In the genomic region with DNA sequence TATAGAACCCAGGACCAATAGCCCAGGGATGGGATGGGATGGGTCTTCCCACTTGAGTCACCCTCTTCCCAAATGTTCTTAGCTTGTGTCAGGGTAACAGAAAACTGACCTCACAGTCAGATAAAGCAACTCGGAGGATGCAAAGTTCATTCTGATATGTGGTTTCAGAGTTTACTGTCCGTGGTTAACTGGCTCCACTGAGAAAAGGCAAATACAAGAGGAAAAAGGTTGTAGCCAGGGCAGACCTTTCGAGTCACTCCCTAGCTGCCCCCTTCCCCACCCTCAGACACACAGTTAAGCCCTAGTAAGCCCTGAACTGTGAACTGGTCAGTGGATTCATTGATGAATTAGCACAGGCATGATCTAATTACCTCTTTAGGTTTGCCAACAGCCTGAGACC, we compare ENCODE assay signal across 22 mouse cellular contexts.
"Had no signal": no experiment of that assay in that cellular context is flagged by ENCODE, and none has a peak within 500 bp of the region (broad histone marks: within the 10 kb centered on the region; RNA-seq: fewer than 3 reads in every experiment).

No protein-coding gene starts in this region.

- ATAC-seq: intestine, embryonic 15.5 days; lung, postnatal 0 days; midbrain, embryonic 15.5 days had no signal

- H3K9me3 ChIP-seq: intestine, embryonic 15.5 days; kidney, embryonic 15.5 days; midbrain, embryonic 12.5 days; midbrain, embryonic 15.5 days; neural tube, embryonic 12.5 days; neural tube, embryonic 15.5 days; stomach, embryonic 15.5 days had no signal

- H3K9ac ChIP-seq: intestine, embryonic 15.5 days; kidney, embryonic 15.5 days; limb, embryonic 13.5 days; liver, embryonic 14.5 days; lung, embryonic 14.5 days; midbrain, embryonic 12.5 days; midbrain, embryonic 15.5 days; neural tube, embryonic 12.5 days; neural tube, embryonic 15.5 days; stomach, embryonic 15.5 days had no signal

- H3K4me3 ChIP-seq: intestine, embryonic 15.5 days; kidney, embryonic 15.5 days; limb, embryonic 13.5 days; midbrain, embryonic 12.5 days; midbrain, embryonic 15.5 days; neural tube, embryonic 12.5 days; neural tube, embryonic 15.5 days; stomach, embryonic 15.5 days had no signal

- H3K36me3 ChIP-seq: intestine, embryonic 15.5 days; kidney, embryonic 15.5 days; limb, embryonic 13.5 days; midbrain, embryonic 12.5 days; midbrain, embryonic 15.5 days; neural tube, embryonic 12.5 days; neural tube, embryonic 15.5 days; stomach, embryonic 15.5 days had no signal

- DNase-seq: kidney, adult 11 months; kidney, adult 8-10 months; kidney, postnatal 10 days; kidney, postnatal 36 days; left cerebral cortex, postnatal 4 days; lung, embryonic 14.5 days; right cerebral cortex, adult 18-20 months; right cerebral cortex, postnatal 14 days; right cerebral cortex, postnatal 4 days; spleen, adult 18-20 months; thymus, postnatal 25 days had no signal

- H3K4me1 ChIP-seq: intestine, embryonic 15.5 days; kidney, embryonic 15.5 days; limb, embryonic 13.5 days; midbrain, embryonic 12.5 days; midbrain, embryonic 15.5 days; neural tube, embryonic 12.5 days; neural tube, embryonic 15.5 days; stomach, embryonic 15.5 days had no signal

- H3K4me2 ChIP-seq: intestine, embryonic 15.5 days; kidney, embryonic 15.5 days; limb, embryonic 13.5 days; lung, embryonic 14.5 days; midbrain, embryonic 12.5 days; midbrain, embryonic 15.5 days; neural tube, embryonic 12.5 days; neural tube, embryonic 15.5 days; stomach, embryonic 15.5 days had no signal

- H3K27ac ChIP-seq: intestine, embryonic 15.5 days; kidney, embryonic 15.5 days; limb, embryonic 13.5 days; liver, embryonic 14.5 days; macrophage; midbrain, embryonic 12.5 days; midbrain, embryonic 15.5 days; neural tube, embryonic 12.5 days; neural tube, embryonic 15.5 days; stomach, embryonic 15.5 days had no signal

- H3K27me3 ChIP-seq: intestine, embryonic 15.5 days; kidney, embryonic 15.5 days; midbrain, embryonic 12.5 days; midbrain, embryonic 15.5 days; neural tube, embryonic 12.5 days; neural tube, embryonic 15.5 days; stomach, embryonic 15.5 days had no signal
